Mouse (Mus musculus): ENCODE measurements around the gene D11Wsu47e. TPM values are rescaled to one million over a fixed set of nuclear protein-coding genes. Genes with fewer than 3 reads are reported as not detected.
A peak's percentile ranks its signal among the peaks of the same experiment; 100 is the strongest.

The D11Wsu47e gene
- polyA plus RNA-seq, 1 experiment from 2014 or later, result 21.3 TPM

DNA sequence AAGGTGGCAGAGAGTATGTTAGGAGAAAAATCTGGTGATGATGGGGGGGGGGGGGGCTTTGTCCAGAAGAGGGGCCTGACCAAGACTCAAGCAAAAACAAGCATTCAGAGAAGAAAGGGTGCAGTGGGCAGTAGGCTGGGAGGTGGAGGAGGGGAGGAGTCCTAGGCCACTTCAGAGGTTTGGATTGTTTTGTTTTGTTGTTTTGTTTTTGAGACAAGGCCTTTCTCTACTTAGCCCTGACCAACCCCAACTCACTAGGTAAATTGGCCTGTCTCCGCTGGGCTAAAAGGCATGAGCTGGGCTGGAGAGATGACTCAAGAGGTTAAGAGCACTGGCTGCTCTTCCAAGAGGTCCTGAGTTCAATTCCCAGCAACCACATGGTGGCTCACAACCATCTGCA is 26.8 kb downstream of the D11Wsu47e start:
- no peak overlapping the region for H3K4me2 ChIP-seq (replicated peaks; ENCODE audit: low read depth, low read length)
- no peak overlapping the region for H3K9ac ChIP-seq (replicated peaks; ENCODE audit: low read depth, low read length)
- H3K4me1 ChIP-seq (ENCODE audit: control insufficient read depth, insufficient read depth, low read length), result peaks cover 21% of the 10 kb centered on the region
- 77% methylated on average over 1 of the region's 1 CpGs for WGBS
- no peaks in the 10 kb centered on the region for H3K36me3 ChIP-seq (ENCODE audit: control insufficient read depth, insufficient read depth, low read length)
- H3K27me3 ChIP-seq (ENCODE audit: control insufficient read depth, insufficient read depth, low read length), result no peaks in the 10 kb centered on the region
- no peak overlapping the region for H3K4me3 ChIP-seq (ENCODE audit: low read depth, low read length)
- H3K27ac ChIP-seq (ENCODE audit: low read length), result no peak overlapping the region
- no peak for ATAC-seq (ENCODE audit: insufficient number of reproducible peaks, insufficient read depth, low FRiP score, low read depth)
- no peaks in the 10 kb centered on the region for H3K9me3 ChIP-seq (ENCODE audit: control insufficient read depth, low read depth, low read length)

GRCm38 (mm10) chr11:113715078-113715674 is 31.0 kb downstream of the D11Wsu47e start:
- H3K27me3 ChIP-seq (ENCODE audit: control insufficient read depth, insufficient read depth, low read length), result no peaks in the 10 kb centered on the region

GRCm38 (mm10) chr11:113716132-113716531 is 31.9 kb downstream of the D11Wsu47e start:
- Histone ChIP-seq H3K9ac (replicated peaks; ENCODE audit: low read depth, low read length) (no peak overlapping the region), H3K27me3 (ENCODE audit: control insufficient read depth, insufficient read depth, low read length) (no peaks in the 10 kb centered on the region), H3K4me1 (ENCODE audit: control insufficient read depth, insufficient read depth, low read length) (no peaks in the 10 kb centered on the region), H3K4me3 (ENCODE audit: low read depth, low read length) (no peak overlapping the region), H3K36me3 (ENCODE audit: control insufficient read depth, insufficient read depth, low read length) (no peaks in the 10 kb centered on the region), H3K4me2 (replicated peaks; ENCODE audit: low read depth, low read length) (no peak overlapping the region), H3K27ac (ENCODE audit: low read length) (no peak overlapping the region), H3K9me3 (ENCODE audit: control insufficient read depth, low read depth, low read length) (no peaks in the 10 kb centered on the region)
- WGBS, result 91% methylated on average over 2 of the region's 2 CpGs
- no peak for ATAC-seq (ENCODE audit: insufficient number of reproducible peaks, insufficient read depth, low FRiP score, low read depth)

More at GRCm38 (mm10) chr11:113715078-113715674, 31.0 kb downstream of the D11Wsu47e start:
- WGBS, result 60% methylated on average over 7 of the region's 7 CpGs
- no peak overlapping the region for H3K27ac ChIP-seq (ENCODE audit: low read length)
- no peak overlapping the region for H3K9ac ChIP-seq (replicated peaks; ENCODE audit: low read depth, low read length)
- H3K4me3 ChIP-seq (ENCODE audit: low read depth, low read length), result no peak overlapping the region
- H3K9me3 ChIP-seq (ENCODE audit: control insufficient read depth, low read depth, low read length), result no peaks in the 10 kb centered on the region
- peaks cover 6% of the 10 kb centered on the region for H3K4me1 ChIP-seq (ENCODE audit: control insufficient read depth, insufficient read depth, low read length)
- no peaks in the 10 kb centered on the region for H3K36me3 ChIP-seq (ENCODE audit: control insufficient read depth, insufficient read depth, low read length)
- peak; percentile 37; the same call in 1 of the 2 replicates for ATAC-seq (ENCODE audit: insufficient number of reproducible peaks, insufficient read depth, low FRiP score, low read depth)
- no peak overlapping the region for H3K4me2 ChIP-seq (replicated peaks; ENCODE audit: low read depth, low read length)

- Histone ChIP-seq H3K4me1 (ENCODE audit: control insufficient read depth, insufficient read depth, low read length) (no peaks in the 10 kb centered on the region), H3K36me3 (ENCODE audit: control insufficient read depth, insufficient read depth, low read length) (no peaks in the 10 kb centered on the region), H3K4me2 (replicated peaks; ENCODE audit: low read depth, low read length) (no peak overlapping the region), H3K9me3 (ENCODE audit: control insufficient read depth, low read depth, low read length) (no peaks in the 10 kb centered on the region), H3K9ac (replicated peaks; ENCODE audit: low read depth, low read length) (no peak overlapping the region), H3K4me3 (ENCODE audit: low read depth, low read length) (no peak overlapping the region), H3K27ac (ENCODE audit: low read length) (no peak overlapping the region), H3K27me3 (ENCODE audit: control insufficient read depth, insufficient read depth, low read length) (no peaks in the 10 kb centered on the region)
- no peak for ATAC-seq (ENCODE audit: insufficient number of reproducible peaks, insufficient read depth, low FRiP score, low read depth)
- WGBS, result 49% methylated on average over 16 of the region's 16 CpGs
Observed at GRCm38 (mm10) chr11:113717767-113718424, 33.7 kb downstream of the D11Wsu47e start.

GRCm38 (mm10) chr11:113722405-113723090 is 38.3 kb downstream of the D11Wsu47e start:
- no peak for ATAC-seq (ENCODE audit: insufficient number of reproducible peaks, insufficient read depth, low FRiP score, low read depth)

DNA sequence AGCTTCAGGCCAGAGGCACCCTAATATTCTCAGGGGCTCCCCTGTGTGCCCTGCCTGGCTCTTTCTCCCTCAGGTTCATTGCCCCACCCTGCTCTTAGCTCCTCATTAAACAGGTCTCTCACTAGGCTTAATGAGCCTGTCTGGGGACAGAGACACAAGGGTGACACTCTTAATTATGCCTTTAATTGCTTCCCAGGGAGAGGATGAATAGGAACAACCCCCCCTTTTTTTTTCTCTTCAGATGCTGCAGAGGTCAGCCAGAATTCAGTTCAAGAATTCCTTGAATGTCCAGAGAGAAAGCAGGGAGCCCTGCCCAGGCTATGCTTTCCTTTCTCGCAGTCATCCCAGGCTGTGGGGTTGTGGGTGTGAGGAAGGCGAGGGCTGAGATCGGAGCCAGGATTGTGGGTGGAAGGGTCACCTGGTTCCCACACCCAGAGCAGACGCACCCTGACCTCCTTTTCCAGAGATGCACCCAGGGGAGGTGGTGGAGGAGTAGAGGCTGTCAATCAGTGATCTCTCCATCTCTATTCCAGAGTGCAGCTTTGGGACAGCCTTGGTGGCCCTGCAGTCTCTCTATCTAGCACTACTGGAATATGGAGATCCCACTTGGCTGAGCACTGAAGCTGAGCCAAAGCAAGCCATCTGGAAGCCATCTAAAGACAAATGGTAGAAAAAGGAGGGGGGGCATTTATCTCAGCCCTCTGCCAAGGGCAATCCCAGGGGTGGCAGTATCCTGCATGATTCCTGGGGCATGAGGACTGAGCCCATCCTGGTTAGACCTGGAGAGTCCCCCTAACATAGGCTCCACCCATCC is 41.2 kb downstream of the D11Wsu47e start:
- Histone ChIP-seq H3K4me3 (ENCODE audit: low read depth, low read length) (no peak overlapping the region), H3K9me3 (ENCODE audit: control insufficient read depth, low read depth, low read length) (no peaks in the 10 kb centered on the region), H3K27me3 (ENCODE audit: control insufficient read depth, insufficient read depth, low read length) (no peaks in the 10 kb centered on the region), H3K4me1 (ENCODE audit: control insufficient read depth, insufficient read depth, low read length) (0 out of 2 replicates have a peak, but pooled peaks cover 7% of the 10 kb centered on the region), H3K9ac (replicated peaks; ENCODE audit: low read depth, low read length) (no peak overlapping the region), H3K36me3 (ENCODE audit: control insufficient read depth, insufficient read depth, low read length) (peaks cover 46% of the 10 kb centered on the region), H3K4me2 (replicated peaks; ENCODE audit: low read depth, low read length) (no peak overlapping the region), H3K27ac (ENCODE audit: low read length) (no peak overlapping the region)
- 79% methylated on average over 4 of the region's 4 CpGs for WGBS
- ATAC-seq (ENCODE audit: insufficient number of reproducible peaks, insufficient read depth, low FRiP score, low read depth), result no peak

More at GRCm38 (mm10) chr11:113722405-113723090, 38.3 kb downstream of the D11Wsu47e start:
- no peaks in the 10 kb centered on the region for H3K27me3 ChIP-seq (ENCODE audit: control insufficient read depth, insufficient read depth, low read length)
- H3K4me1 ChIP-seq (ENCODE audit: control insufficient read depth, insufficient read depth, low read length), result 0 out of 2 replicates have a peak, but pooled peaks cover 7% of the 10 kb centered on the region
- peaks cover 25% of the 10 kb centered on the region for H3K36me3 ChIP-seq (ENCODE audit: control insufficient read depth, insufficient read depth, low read length)
- H3K9ac ChIP-seq (replicated peaks; ENCODE audit: low read depth, low read length), result no peak overlapping the region
- no peak overlapping the region for H3K4me2 ChIP-seq (replicated peaks; ENCODE audit: low read depth, low read length)
- H3K27ac ChIP-seq (ENCODE audit: low read length), result no peak overlapping the region
- 66% methylated on average over 14 of the region's 14 CpGs for WGBS
- H3K9me3 ChIP-seq (ENCODE audit: control insufficient read depth, low read depth, low read length), result no peaks in the 10 kb centered on the region
- no peak overlapping the region for H3K4me3 ChIP-seq (ENCODE audit: low read depth, low read length)

GRCm38 (mm10) chr11:113726994-113727888 is 43.0 kb downstream of the D11Wsu47e start:
- H3K4me2 ChIP-seq (replicated peaks; ENCODE audit: low read depth, low read length), result no peak overlapping the region
- no peak overlapping the region for H3K9ac ChIP-seq (replicated peaks; ENCODE audit: low read depth, low read length)
- WGBS, result 83% methylated on average over 14 of the region's 14 CpGs
- H3K4me3 ChIP-seq (ENCODE audit: low read depth, low read length), result no peak overlapping the region
- H3K27ac ChIP-seq (ENCODE audit: low read length), result no peak overlapping the region
- H3K4me1 ChIP-seq (ENCODE audit: control insufficient read depth, insufficient read depth, low read length), result 0 out of 2 replicates have a peak, but pooled peaks cover 7% of the 10 kb centered on the region
- H3K36me3 ChIP-seq (ENCODE audit: control insufficient read depth, insufficient read depth, low read length), result peaks cover 46% of the 10 kb centered on the region
- no peak for ATAC-seq (ENCODE audit: insufficient number of reproducible peaks, insufficient read depth, low FRiP score, low read depth)
- no peaks in the 10 kb centered on the region for H3K9me3 ChIP-seq (ENCODE audit: control insufficient read depth, low read depth, low read length)
- H3K27me3 ChIP-seq (ENCODE audit: control insufficient read depth, insufficient read depth, low read length), result no peaks in the 10 kb centered on the region
